Mouse (Mus musculus): Measurements from ENCODE around the gene Ccpg1. TPM values are rescaled to one million over a fixed set of nuclear protein-coding genes. Genes with fewer than 3 reads are reported as not detected.

Ccpg1 gene
- polyA plus RNA-seq, 1 experiment from 2014 or later = 20.6 TPM

DNA sequence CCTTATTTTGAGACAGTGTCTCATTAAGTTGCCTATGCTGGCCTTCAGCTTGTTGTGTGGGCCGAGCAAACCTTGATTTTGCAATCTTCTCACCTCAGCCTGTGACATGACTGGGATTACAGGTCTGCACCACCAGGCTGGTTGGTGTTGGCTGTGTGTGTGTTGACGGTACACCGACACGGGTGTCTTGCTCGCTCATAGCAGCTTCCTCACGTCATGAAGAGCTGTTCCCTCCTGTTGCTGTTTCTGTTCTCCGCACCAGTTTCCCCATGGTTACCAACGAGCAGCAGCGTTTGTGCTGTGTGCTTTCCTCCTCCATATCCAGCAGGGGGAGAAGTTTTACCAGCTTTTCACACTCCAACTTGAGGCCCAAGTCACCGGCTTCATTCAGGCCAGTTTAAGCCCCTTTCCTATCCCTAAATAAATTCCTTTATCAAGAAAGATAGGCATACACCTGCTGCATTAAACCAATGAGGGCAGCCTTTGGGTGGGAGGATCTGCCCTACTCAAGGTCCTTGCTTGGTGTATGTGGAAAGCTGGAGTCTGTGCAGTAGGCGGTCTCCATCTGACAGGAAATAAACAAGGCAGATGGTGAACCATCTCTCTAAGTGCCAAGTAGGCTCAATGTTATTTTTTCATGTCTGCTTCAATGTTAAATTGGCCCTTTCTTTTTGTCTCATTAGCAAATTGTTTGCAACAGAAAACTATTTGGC is 16.7 kb upstream of the Ccpg1 start:
- ATAC-seq (ENCODE audit: insufficient number of reproducible peaks, insufficient read depth, low FRiP score, low TSS enrichment, low read depth) = no peak
- Histone ChIP-seq H3K36me3 (no peaks in the 10 kb centered on the region), H3K4me2 (no peak overlapping the region), H3K27me3 (no peaks in the 10 kb centered on the region), H3K9ac (no peak overlapping the region), H3K4me3 (no peak overlapping the region), H3K27ac (no peak overlapping the region), H3K4me1 (no peaks in the 10 kb centered on the region), H3K9me3 (no peaks in the 10 kb centered on the region)
- 32% methylated on average over 11 of the region's 11 CpGs for WGBS

DNA sequence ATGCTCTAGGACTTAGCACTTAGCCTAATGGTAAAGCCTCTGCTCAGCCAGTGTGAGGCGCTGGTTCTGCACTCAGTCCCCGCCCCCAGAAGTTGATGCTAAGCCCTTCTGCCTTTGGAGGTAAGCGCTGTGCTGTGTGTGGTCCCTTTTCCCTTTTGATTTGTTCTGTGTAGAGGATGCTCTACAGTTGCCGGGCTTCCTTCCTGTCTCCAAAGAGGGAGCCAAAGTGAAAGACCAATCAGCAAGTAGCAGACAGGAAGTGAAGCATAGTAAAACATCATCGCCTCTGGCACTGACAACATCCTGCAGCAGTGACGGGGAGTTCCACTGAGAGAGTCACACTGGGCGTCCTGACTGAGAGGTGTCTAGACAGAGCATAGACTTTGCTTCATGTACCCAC is 15.4 kb upstream of the Ccpg1 start:
- WGBS = 62% methylated on average over 7 of the region's 7 CpGs
- no peak for ATAC-seq (ENCODE audit: insufficient number of reproducible peaks, insufficient read depth, low FRiP score, low TSS enrichment, low read depth)
- H3K27ac ChIP-seq = no peak overlapping the region

DNA sequence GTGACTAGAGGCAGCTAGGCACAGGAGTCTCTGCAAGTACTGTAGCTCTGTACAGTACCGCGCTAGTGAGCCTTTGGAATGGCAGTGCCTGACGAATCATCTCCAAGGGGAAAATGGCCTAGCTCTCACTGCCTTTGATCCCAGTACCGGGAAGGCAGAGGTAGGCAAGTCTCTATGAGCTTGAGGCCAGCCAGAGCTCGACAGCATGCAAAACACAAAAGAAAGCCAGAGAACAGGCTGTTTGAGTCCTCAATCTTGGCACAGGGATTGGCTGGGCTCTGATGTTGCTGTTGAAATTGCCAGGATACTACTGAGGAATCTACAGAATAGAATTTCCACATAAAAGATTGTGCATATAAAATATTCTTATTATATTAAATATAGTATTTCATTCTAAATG is 12.8 kb upstream of the Ccpg1 start:
- H3K9me3 ChIP-seq = no peaks in the 10 kb centered on the region
- no peaks in the 10 kb centered on the region for H3K27me3 ChIP-seq
- no peak overlapping the region for H3K9ac ChIP-seq
- H3K4me1 ChIP-seq = no peaks in the 10 kb centered on the region
- 87% methylated on average over 5 of the region's 5 CpGs for WGBS
- H3K36me3 ChIP-seq = no peaks in the 10 kb centered on the region
- H3K27ac ChIP-seq = no peak overlapping the region
- no peak overlapping the region for H3K4me3 ChIP-seq
- no peak overlapping the region for H3K4me2 ChIP-seq
- ATAC-seq (ENCODE audit: insufficient number of reproducible peaks, insufficient read depth, low FRiP score, low TSS enrichment, low read depth) = no peak

More for the DNA sequence above, 15.4 kb upstream of the Ccpg1 start:
- no peaks in the 10 kb centered on the region for H3K36me3 ChIP-seq
- no peak overlapping the region for H3K9ac ChIP-seq
- H3K9me3 ChIP-seq = no peaks in the 10 kb centered on the region
- H3K27me3 ChIP-seq = no peaks in the 10 kb centered on the region
- no peak overlapping the region for H3K4me3 ChIP-seq
- H3K4me2 ChIP-seq = no peak overlapping the region
- H3K4me1 ChIP-seq = no peaks in the 10 kb centered on the region

DNA sequence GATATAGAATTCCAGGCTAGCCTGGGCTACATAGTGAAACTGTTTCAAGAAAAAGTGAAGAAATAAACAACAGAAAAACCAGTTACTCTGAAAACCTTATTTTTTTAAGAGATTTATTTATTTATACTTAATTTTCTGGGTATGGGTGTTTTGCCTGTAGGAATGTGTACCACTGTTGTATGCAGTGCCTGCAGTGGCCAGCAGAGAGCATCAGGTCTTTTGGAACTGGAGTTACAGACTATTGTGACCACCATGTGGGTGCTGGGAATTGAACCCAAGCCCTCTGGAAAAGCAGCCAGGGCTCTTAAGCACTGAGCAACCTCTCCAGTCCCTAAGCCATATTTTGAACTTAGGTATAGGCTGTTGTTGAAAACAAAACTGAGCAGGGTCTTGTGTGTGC is 12.2 kb upstream of the Ccpg1 start:
- ATAC-seq (ENCODE audit: insufficient number of reproducible peaks, insufficient read depth, low FRiP score, low TSS enrichment, low read depth) = no peak
- H3K4me3 ChIP-seq = no peak overlapping the region
- H3K4me1 ChIP-seq = no peaks in the 10 kb centered on the region
- no peaks in the 10 kb centered on the region for H3K9me3 ChIP-seq
- H3K4me2 ChIP-seq = no peak overlapping the region
- no peak overlapping the region for H3K27ac ChIP-seq
- H3K36me3 ChIP-seq = no peaks in the 10 kb centered on the region
- no peak overlapping the region for H3K9ac ChIP-seq
- no peaks in the 10 kb centered on the region for H3K27me3 ChIP-seq

DNA sequence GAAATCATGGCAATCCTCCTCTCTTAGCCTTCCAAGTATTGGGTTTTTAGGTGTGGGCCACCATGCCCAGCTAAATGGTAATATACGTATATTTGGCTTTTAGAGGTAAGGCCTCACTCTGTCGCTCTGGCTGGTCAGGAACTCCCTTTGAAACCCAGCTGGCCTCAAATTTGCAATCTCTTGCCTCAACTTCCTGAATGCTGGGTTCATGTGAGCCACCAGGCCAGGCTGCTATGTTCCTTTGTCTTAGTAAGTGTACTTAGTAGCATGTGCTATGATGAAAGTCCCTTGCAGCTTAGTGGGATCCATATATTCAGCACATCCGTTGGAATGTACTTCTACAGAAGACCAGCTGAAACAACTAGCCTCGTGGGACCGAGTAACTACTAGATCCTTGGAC is 10.5 kb upstream of the Ccpg1 start:
- no peak overlapping the region for H3K4me2 ChIP-seq
- no peaks in the 10 kb centered on the region for H3K27me3 ChIP-seq
- 82% methylated on average over 5 of the region's 5 CpGs for WGBS
- H3K27ac ChIP-seq = no peak overlapping the region
- no peaks in the 10 kb centered on the region for H3K4me1 ChIP-seq
- no peak overlapping the region for H3K4me3 ChIP-seq
- no peak overlapping the region for H3K9ac ChIP-seq
- no peak for ATAC-seq (ENCODE audit: insufficient number of reproducible peaks, insufficient read depth, low FRiP score, low TSS enrichment, low read depth)
- H3K36me3 ChIP-seq = no peaks in the 10 kb centered on the region
- H3K9me3 ChIP-seq = no peaks in the 10 kb centered on the region

DNA sequence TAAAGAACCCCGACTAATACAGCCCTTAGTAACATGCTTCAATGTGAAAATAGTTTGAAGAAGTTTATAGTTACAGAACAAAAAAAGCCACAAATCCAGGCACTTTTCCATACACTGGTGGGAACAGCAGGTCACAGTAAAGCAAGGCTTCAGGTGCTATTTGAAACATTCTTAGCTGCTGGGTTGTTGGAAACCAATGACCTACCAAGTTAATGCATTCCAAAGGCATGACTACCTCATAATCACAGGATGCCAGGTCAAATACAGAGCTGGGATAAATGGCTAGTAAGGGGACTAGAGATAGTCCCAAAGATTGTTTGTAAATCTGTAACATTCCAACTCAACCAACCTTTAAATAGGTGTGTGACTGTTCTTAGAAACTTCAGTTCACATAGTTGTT is 10.0 kb upstream of the Ccpg1 start:
- Histone ChIP-seq H3K27ac (no peak overlapping the region), H3K27me3 (no peaks in the 10 kb centered on the region), H3K4me1 (no peaks in the 10 kb centered on the region), H3K9ac (no peak overlapping the region), H3K4me2 (no peak overlapping the region), H3K4me3 (no peak overlapping the region), H3K9me3 (no peaks in the 10 kb centered on the region), H3K36me3 (no peaks in the 10 kb centered on the region)
- no peak for ATAC-seq (ENCODE audit: insufficient number of reproducible peaks, insufficient read depth, low FRiP score, low TSS enrichment, low read depth)
- 92% methylated on average over 1 of the region's 1 CpGs for WGBS

DNA sequence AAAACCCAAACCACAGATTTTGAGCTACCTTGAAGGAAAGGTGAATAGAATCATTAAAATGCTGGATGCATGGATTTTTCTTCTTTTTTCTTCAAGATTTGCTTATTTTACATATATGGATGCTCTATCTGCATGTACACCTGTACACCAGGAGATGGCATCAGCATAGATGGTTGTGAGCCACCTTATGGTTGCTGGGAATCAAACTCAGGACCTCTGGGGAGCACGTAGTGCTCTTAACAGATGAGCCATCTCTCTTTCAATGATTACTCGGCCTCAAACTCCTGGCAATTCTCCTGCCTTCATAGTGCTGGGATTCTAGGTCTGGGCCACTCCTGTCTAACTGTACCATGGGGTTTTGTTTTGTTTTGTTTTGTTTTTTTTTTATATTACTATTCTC is 2.2 kb upstream of the Ccpg1 start:
- 63% methylated on average over 2 of the region's 2 CpGs for WGBS

DNA sequence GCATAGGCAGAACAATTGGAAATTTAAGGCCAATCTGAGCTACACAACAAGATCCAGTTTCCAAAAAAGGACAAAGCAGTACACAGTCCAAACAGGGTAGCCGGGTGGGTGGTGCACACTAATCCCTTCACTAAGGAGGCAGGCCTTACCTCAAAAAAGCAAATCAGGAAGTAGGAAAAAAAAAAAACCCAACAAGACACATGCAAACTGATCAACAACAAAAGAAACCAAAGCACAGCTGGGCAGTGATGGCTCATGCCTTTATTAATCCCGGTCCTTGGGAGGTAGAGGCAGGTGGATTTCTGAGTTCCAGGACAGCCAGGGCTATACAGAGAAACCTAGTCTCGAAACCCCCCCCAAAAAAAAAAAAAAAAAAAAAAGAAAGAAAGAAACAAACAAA is 2.5 kb downstream of the Ccpg1 start:
- H3K4me2 ChIP-seq = no peak overlapping the region
- no peak overlapping the region for H3K9ac ChIP-seq
- ATAC-seq (ENCODE audit: insufficient number of reproducible peaks, insufficient read depth, low FRiP score, low TSS enrichment, low read depth) = no peak
- no peaks in the 10 kb centered on the region for H3K9me3 ChIP-seq
- H3K36me3 ChIP-seq = no peaks in the 10 kb centered on the region
- no peak overlapping the region for H3K4me3 ChIP-seq
- no peak overlapping the region for H3K27ac ChIP-seq
- H3K27me3 ChIP-seq = 0 out of 2 replicates have a peak, but pooled peaks cover 4% of the 10 kb centered on the region
- WGBS = 62% methylated on average over 3 of the region's 3 CpGs
- peaks cover 14% of the 10 kb centered on the region for H3K4me1 ChIP-seq

More for the DNA sequence above, 2.2 kb upstream of the Ccpg1 start:
- H3K36me3 ChIP-seq = no peaks in the 10 kb centered on the region
- H3K9me3 ChIP-seq = no peaks in the 10 kb centered on the region
- 0 out of 2 replicates have a peak, but pooled peaks cover 4% of the 10 kb centered on the region for H3K27me3 ChIP-seq
- H3K4me2 ChIP-seq = no peak overlapping the region
- peaks cover 14% of the 10 kb centered on the region for H3K4me1 ChIP-seq
- no peak for ATAC-seq (ENCODE audit: insufficient number of reproducible peaks, insufficient read depth, low FRiP score, low TSS enrichment, low read depth)
- no peak overlapping the region for H3K4me3 ChIP-seq
- H3K27ac ChIP-seq = no peak overlapping the region
- no peak overlapping the region for H3K9ac ChIP-seq

DNA sequence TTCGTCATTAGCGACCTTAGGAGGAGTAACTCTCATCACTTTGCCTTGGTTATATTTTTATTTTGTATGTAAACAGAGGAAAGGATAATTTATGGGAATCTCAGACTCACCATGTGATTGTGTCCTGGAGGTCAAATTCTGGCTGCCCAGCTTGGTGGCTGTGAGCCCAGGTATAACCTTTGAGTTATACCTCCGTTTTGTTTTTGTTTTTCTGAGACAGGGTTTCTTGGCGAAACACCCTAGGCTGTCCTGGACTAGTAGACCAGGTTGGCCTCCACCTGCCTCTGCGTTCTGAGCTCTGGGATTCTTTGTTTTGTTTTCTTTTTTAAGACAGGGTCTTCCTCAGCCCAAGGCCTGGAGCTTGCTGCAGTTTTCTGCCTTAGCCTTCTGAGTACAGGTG is 3.5 kb downstream of the Ccpg1 start:
- Histone ChIP-seq H3K27ac (no peak overlapping the region), H3K4me1 (peaks cover 14% of the 10 kb centered on the region), H3K9ac (no peak overlapping the region), H3K4me2 (no peak overlapping the region), H3K9me3 (no peaks in the 10 kb centered on the region), H3K36me3 (no peaks in the 10 kb centered on the region), H3K4me3 (no peak overlapping the region), H3K27me3 (0 out of 2 replicates have a peak, but pooled peaks cover 4% of the 10 kb centered on the region)
- 81% methylated on average over 5 of the region's 5 CpGs for whole genome bisulfite sequencing
- no peak for ATAC-seq (ENCODE audit: insufficient number of reproducible peaks, insufficient read depth, low FRiP score, low TSS enrichment, low read depth)

DNA sequence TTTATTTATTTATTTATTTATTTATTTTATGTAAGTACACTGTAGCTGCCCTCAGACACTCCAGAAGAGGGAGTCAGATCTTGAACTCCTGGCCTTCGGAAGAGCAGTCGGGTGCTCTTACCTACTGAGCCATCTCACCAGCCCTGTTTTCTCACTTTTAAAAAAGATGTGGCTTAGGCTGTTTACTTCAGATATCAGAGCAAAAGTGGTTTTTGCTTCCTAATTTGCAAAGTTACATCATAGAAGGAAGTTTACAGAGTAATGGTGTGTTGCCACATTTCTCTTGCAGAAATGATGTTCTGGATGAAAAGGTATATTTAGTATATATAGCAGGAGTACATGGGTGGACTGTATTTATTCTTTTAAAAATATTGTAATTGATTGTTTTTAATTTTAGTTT is 6.2 kb downstream of the Ccpg1 start:
- Histone ChIP-seq H3K27ac (no peak overlapping the region), H3K9me3 (no peaks in the 10 kb centered on the region), H3K4me3 (no peak overlapping the region), H3K27me3 (0 out of 2 replicates have a peak, but pooled peaks cover 2% of the 10 kb centered on the region), H3K4me2 (no peak overlapping the region), H3K36me3 (no peaks in the 10 kb centered on the region), H3K4me1 (0 out of 2 replicates have a peak, but pooled peaks cover 2% of the 10 kb centered on the region), H3K9ac (no peak overlapping the region)
- WGBS = 97% methylated on average over 2 of the region's 2 CpGs
- ATAC-seq (ENCODE audit: insufficient number of reproducible peaks, insufficient read depth, low FRiP score, low TSS enrichment, low read depth) = no peak

DNA sequence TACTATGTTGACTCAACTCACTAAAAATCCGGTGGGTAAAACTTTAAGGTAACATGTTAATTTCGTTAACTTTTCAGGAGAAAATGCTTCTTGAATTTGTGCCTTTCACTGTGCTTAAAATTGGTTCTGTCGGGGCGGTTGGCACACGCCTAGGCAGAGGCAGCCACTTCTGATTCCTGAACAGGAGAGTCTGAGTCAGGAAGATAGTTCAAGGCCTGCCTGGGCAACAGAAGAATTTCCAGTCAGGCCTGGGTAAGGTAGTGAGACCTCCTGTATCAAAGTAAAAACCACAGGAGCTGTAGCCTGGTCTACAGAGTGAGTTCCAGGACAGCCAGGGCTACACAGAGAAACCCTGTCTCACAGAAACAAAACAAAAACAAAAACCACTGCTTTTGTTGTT is 7.3 kb downstream of the Ccpg1 start:
- H3K4me3 ChIP-seq = no peak overlapping the region
- H3K27me3 ChIP-seq = no peaks in the 10 kb centered on the region
- H3K9ac ChIP-seq = no peak overlapping the region
- H3K9me3 ChIP-seq = no peaks in the 10 kb centered on the region
- H3K4me2 ChIP-seq = no peak overlapping the region
- 78% methylated on average over 5 of the region's 5 CpGs for WGBS
- H3K36me3 ChIP-seq = no peaks in the 10 kb centered on the region
- no peak overlapping the region for H3K27ac ChIP-seq
- no peak for ATAC-seq (ENCODE audit: insufficient number of reproducible peaks, insufficient read depth, low FRiP score, low TSS enrichment, low read depth)
- H3K4me1 ChIP-seq = no peaks in the 10 kb centered on the region

DNA sequence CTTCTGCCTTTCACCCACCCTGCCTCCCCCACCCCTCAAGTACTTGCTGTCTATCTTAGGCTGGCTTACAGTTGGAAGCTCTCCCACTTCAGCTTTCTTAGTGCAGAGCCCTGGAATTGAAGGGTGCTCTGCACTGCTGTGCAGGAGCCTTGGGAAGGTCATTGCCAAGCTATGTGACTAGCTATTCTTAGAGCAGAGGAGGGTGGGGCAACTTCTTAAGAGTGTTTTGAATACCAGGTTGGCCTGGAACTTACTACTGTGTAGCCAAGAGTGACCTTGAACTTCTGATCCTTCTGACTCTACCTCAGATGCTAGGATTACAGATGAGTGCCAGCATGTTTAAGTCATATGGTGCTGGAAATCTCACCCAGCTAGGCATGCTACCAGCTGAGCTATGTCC is 10.9 kb downstream of the Ccpg1 start:
- Histone ChIP-seq H3K9me3 (no peaks in the 10 kb centered on the region), H3K36me3 (no peaks in the 10 kb centered on the region), H3K4me2 (no peak overlapping the region), H3K27ac (no peak overlapping the region), H3K9ac (no peak overlapping the region), H3K4me3 (no peak overlapping the region), H3K27me3 (no peaks in the 10 kb centered on the region), H3K4me1 (no peaks in the 10 kb centered on the region)
- ATAC-seq (ENCODE audit: insufficient number of reproducible peaks, insufficient read depth, low FRiP score, low TSS enrichment, low read depth) = no peak
